Mouse (Mus musculus): ENCODE results near the gene Nup188.

The Nup188 gene

GRCm38 (mm10) chr2:30386913-30387312 lies 100.7 kb downstream of the Nup188 start:
- H3K4me1 ChIP-seq (replicated peaks; ENCODE audit: low read depth, low read length) = peaks cover 21% of the 10 kb centered on the region
- H3K36me3 ChIP-seq (ENCODE audit: insufficient read depth, low read length) = peaks cover 40% of the 10 kb centered on the region
- H3K27me3 ChIP-seq (ENCODE audit: insufficient read depth, low read length) = no peaks in the 10 kb centered on the region
- H3K9me3 ChIP-seq (ENCODE audit: low read length) = no peaks in the 10 kb centered on the region
- TF ChIP-seq POU5F1 (IDR thresholded peaks at IDR 0.05; ENCODE audit: borderline replicate concordance, low read length) (no peak), NANOG (IDR thresholded peaks at IDR 0.05; ENCODE audit: borderline replicate concordance, low read length) (no peak), CTCF (conservative IDR thresholded peaks at IDR 0.05; ENCODE audit: low read length) (no peak)
- H3K4me3 ChIP-seq (replicated peaks; ENCODE audit: low read length) = no peak overlapping the region

- TF ChIP-seq NANOG (IDR thresholded peaks at IDR 0.05; ENCODE audit: borderline replicate concordance, low read length) (no peak), CTCF (conservative IDR thresholded peaks at IDR 0.05; ENCODE audit: low read length) (peak; percentile 66)
- Histone ChIP-seq H3K27me3 (ENCODE audit: insufficient read depth, low read length) (no peaks in the 10 kb centered on the region), H3K4me1 (replicated peaks; ENCODE audit: low read depth, low read length) (peaks cover 35% of the 10 kb centered on the region), H3K36me3 (ENCODE audit: insufficient read depth, low read length) (peaks cover 24% of the 10 kb centered on the region), H3K9me3 (ENCODE audit: low read length) (no peaks in the 10 kb centered on the region), H3K4me3 (replicated peaks; ENCODE audit: low read length) (no peak overlapping the region)
Measured at GRCm38 (mm10) chr2:30389000-30389399, 102.8 kb downstream of the Nup188 start.

- Histone ChIP-seq H3K9me3 (ENCODE audit: low read length) (no peaks in the 10 kb centered on the region), H3K4me3 (replicated peaks; ENCODE audit: low read length) (peak within 1 kb of the TSS; percentile 94), H3K4me1 (replicated peaks; ENCODE audit: low read depth, low read length) (peaks cover 64% of the 10 kb centered on the region), H3K36me3 (ENCODE audit: insufficient read depth, low read length) (peaks cover 35% of the 10 kb centered on the region), H3K27me3 (ENCODE audit: insufficient read depth, low read length) (no peaks in the 10 kb centered on the region)
- TF ChIP-seq CTCF (conservative IDR thresholded peaks at IDR 0.05; ENCODE audit: low read length) = no peak
- TF ChIP-seq POU5F1 (IDR thresholded peaks at IDR 0.05; ENCODE audit: borderline replicate concordance, low read length) = no peak
- TF ChIP-seq NANOG (IDR thresholded peaks at IDR 0.05; ENCODE audit: borderline replicate concordance, low read length) = no peak
Measured at GRCm38 (mm10) chr2:30392114-30392576, 105.9 kb downstream of the Nup188 start, which contains the start of gene Dolpp1. Gene Dolpp1 (plus strand): TSS chr2:30392254.

- H3K36me3 ChIP-seq (ENCODE audit: insufficient read depth, low read length) = peaks cover 41% of the 10 kb centered on the region
- H3K4me1 ChIP-seq (replicated peaks; ENCODE audit: low read depth, low read length) = peaks cover 70% of the 10 kb centered on the region
- TF ChIP-seq POU5F1 (IDR thresholded peaks at IDR 0.05; ENCODE audit: borderline replicate concordance, low read length) (no peak), CTCF (conservative IDR thresholded peaks at IDR 0.05; ENCODE audit: low read length) (no peak), NANOG (IDR thresholded peaks at IDR 0.05; ENCODE audit: borderline replicate concordance, low read length) (no peak)
- no peaks in the 10 kb centered on the region for H3K9me3 ChIP-seq (ENCODE audit: low read length)
- peak overlapping the region; percentile 94 for H3K4me3 ChIP-seq (replicated peaks; ENCODE audit: low read length)
- H3K27me3 ChIP-seq (ENCODE audit: insufficient read depth, low read length) = no peaks in the 10 kb centered on the region
Measured at GRCm38 (mm10) chr2:30392577-30393369, 106.6 kb downstream of the Nup188 start.

- peak overlapping the region; percentile 94 for H3K4me3 ChIP-seq (replicated peaks; ENCODE audit: low read length)
- H3K4me1 ChIP-seq (replicated peaks; ENCODE audit: low read depth, low read length) = peaks cover 75% of the 10 kb centered on the region
- H3K9me3 ChIP-seq (ENCODE audit: low read length) = no peaks in the 10 kb centered on the region
- TF ChIP-seq POU5F1 (IDR thresholded peaks at IDR 0.05; ENCODE audit: borderline replicate concordance, low read length) (no peak), CTCF (conservative IDR thresholded peaks at IDR 0.05; ENCODE audit: low read length) (no peak), NANOG (IDR thresholded peaks at IDR 0.05; ENCODE audit: borderline replicate concordance, low read length) (no peak)
- peaks cover 47% of the 10 kb centered on the region for H3K36me3 ChIP-seq (ENCODE audit: insufficient read depth, low read length)
- no peaks in the 10 kb centered on the region for H3K27me3 ChIP-seq (ENCODE audit: insufficient read depth, low read length)
Measured at GRCm38 (mm10) chr2:30393370-30393656, 107.1 kb downstream of the Nup188 start.

Measured in E14TG2a.4 (cell line).